Mouse (Mus musculus) macrophage (primary cell): Measurements from ENCODE around the gene Myo15b. TPM values are rescaled to one million over a fixed set of nuclear protein-coding genes. Genes with fewer than 3 reads are reported as not detected.

Experiments
- polyA plus RNA-seq: library from polyadenylated mRNA; stranded (reverse); fragments of 250-400 nt; gene quantifications from 3 replicates; pipeline ENCODE4 v1.2.4, GENCODE M21; 2018; ENCODE audit warnings: inconsistent platforms

The Myo15b gene
- polyA plus RNA-seq, 1 experiment from 2014 or later: 0.13 TPM

Other genes starting within 250 kb of the Myo15b start
- 24.9 to 57.5 TPM (median 29.7 TPM) in 3 replicates for gene Mif4gd, start 245.4 kb upstream of the Myo15b start, polyA plus RNA-seq
- 14.9 to 26.4 TPM (median 17.0 TPM) in 3 replicates for gene Slc25a19, start 230.1 kb upstream of the Myo15b start, polyA plus RNA-seq
- gene Grb2, start 149.8 kb upstream of the Myo15b start, polyA plus RNA-seq: 265 to 522 TPM (median 418 TPM) in 3 replicates
- gene Tmem94, start 93.0 kb upstream of the Myo15b start, polyA plus RNA-seq: 13.8 to 22.4 TPM (median 14.1 TPM) in 3 replicates
- gene Caskin2, start 44.8 kb upstream of the Myo15b start, polyA plus RNA-seq: 0.86 to 3.1 TPM (median 1.8 TPM) in 3 replicates
- gene Tsen54, start 43.7 kb upstream of the Myo15b start, polyA plus RNA-seq: 4.8 to 12.1 TPM (median 7.2 TPM) in 3 replicates
- gene Llgl2, start 34.4 kb upstream of the Myo15b start, polyA plus RNA-seq: 0.80 to 3.9 TPM (median 2.6 TPM) in 3 replicates
- gene Smim5, start 41.6 kb downstream of the Myo15b start, polyA plus RNA-seq: 0.24 TPM in 1 of 3 replicates, not detected in the others
- gene Smim6, start 53.6 kb downstream of the Myo15b start, polyA plus RNA-seq: not detected in 3 replicates
- 25.1 to 51.8 TPM (median 29.4 TPM) in 3 replicates for gene Sap30bp, start 74.9 kb downstream of the Myo15b start, polyA plus RNA-seq
- 9.2 to 13.0 TPM (median 10.3 TPM) in 3 replicates for gene Recql5, start 75.1 kb downstream of the Myo15b start, polyA plus RNA-seq
- not detected in 3 replicates for gene Itgb4, start 116.3 kb downstream of the Myo15b start, polyA plus RNA-seq
- 7.6 to 30.8 TPM (median 14.0 TPM) in 3 replicates for gene Galk1, start 154.3 kb downstream of the Myo15b start, polyA plus RNA-seq
- gene H3f3b, start 169.6 kb downstream of the Myo15b start, polyA plus RNA-seq: 470 to 740 TPM (median 693 TPM) in 3 replicates
- gene Unk, start 171.9 kb downstream of the Myo15b start, polyA plus RNA-seq: 12.2 to 20.0 TPM (median 19.4 TPM) in 3 replicates
- 10.9 to 18.9 TPM (median 16.8 TPM) in 3 replicates for gene Unc13d, start 219.6 kb downstream of the Myo15b start, polyA plus RNA-seq
- gene Wbp2, start 228.6 kb downstream of the Myo15b start, polyA plus RNA-seq: 130 to 281 TPM (median 182 TPM) in 3 replicates